Mouse (Mus musculus): Measurements from ENCODE around the gene Cdh23.

Cdh23 gene

GRCm38 (mm10) chr10:60394936-60395335 is 301.4 kb downstream of the Cdh23 start:
- no peak for DNase-seq

DNA sequence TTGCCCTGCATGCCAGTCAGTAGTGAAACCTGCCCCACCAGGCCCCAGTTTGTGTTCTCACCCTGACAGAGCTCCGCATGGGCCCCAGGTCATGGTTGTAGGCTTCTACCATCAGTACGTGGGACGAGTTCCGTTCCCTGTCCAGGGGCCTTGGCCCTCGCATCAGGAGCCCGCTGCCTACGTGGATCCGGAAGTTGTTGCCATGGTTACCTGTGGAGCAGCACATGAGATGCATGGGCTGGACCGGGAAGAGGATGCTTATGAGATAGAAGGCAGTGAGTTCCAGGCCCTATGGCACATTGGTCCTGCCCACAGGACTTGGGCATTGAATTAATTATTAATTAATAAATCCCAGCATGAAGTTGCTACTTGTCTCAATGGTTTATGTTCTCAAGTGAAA is 304.6 kb downstream of the Cdh23 start:
- DNase-seq, result no peak

GRCm38 (mm10) chr10:60390904-60391420 is 305.3 kb downstream of the Cdh23 start:
- DNase-seq, result no peak

DNA sequence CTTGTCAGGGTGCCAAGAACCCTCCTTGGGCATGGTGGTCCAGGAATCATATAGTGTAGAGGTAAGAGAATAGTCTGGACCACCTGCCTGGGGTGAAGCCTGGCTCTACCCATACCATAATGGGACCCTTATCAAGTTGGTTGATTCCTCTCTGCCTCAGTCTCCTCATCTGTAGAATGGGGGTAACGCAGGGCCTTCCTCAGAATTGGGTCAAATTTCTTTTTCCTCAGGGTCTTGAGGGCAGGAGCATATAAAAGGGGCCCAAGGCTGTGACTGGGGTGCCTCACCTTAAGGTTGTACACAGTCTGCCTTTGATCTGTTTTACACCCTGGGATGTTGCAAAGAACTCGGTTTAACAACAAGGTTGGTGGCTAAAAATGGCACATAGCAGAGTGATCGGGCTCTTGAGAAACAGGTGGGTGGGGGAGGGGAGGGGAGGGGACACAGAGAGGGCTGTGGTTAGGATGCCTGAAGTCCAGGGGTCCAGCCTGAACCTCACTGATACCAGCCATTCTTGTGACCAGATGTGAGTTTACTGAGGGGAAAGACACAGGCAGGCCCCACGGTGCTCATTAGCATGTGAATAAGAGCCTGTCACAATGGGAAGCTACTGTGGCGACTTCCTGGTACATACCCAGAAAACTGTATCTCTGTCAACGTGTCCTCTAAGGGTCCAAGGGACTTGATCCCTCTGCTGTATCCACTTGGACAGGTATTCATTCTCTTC is 305.9 kb downstream of the Cdh23 start:
- no peak for DNase-seq

- DNase-seq, result no peak
Observed at GRCm38 (mm10) chr10:60389447-60389865, 306.8 kb downstream of the Cdh23 start.

GRCm38 (mm10) chr10:60388332-60388731 is 308.0 kb downstream of the Cdh23 start:
- DNase-seq, result no peak

- DNase-seq, result no peak
Observed at GRCm38 (mm10) chr10:60381142-60381925, 315.0 kb downstream of the Cdh23 start.

- DNase-seq, result no peak
Observed at GRCm38 (mm10) chr10:60380229-60380628, 316.1 kb downstream of the Cdh23 start.

DNA sequence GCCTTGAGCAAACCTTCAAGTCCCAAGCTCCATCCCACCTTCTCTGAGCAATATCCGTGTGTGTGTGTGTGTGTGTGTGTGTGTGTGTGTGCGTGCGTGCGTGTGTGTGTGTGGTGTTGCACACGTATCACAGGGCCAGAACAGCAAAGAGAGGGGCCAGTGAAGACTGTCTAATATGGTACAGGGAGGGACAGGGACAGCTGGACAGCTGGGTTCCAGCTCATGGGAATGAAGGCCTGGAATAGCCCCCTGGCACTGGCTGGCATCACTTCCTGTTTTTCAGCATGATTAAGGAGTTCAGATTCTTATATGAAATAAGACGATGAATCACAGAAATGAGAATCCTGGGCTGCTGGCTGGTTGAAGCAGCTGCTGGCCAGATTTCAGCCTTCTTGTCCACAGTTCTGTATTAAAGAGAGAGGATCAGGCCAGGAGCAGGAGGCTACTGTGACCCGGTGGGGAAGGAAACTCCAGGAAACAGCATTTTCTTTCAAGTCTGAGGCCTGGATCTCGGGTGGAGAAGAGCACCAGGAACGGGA is 316.8 kb downstream of the Cdh23 start:
- no peak for DNase-seq

GRCm38 (mm10) chr10:60376704-60377103 is 319.6 kb downstream of the Cdh23 start:
- no peak for DNase-seq

- no peak for DNase-seq
Observed at GRCm38 (mm10) chr10:60373937-60374578, 322.2 kb downstream of the Cdh23 start.

GRCm38 (mm10) chr10:60373543-60373936 is 322.8 kb downstream of the Cdh23 start:
- DNase-seq, result no peak

DNA sequence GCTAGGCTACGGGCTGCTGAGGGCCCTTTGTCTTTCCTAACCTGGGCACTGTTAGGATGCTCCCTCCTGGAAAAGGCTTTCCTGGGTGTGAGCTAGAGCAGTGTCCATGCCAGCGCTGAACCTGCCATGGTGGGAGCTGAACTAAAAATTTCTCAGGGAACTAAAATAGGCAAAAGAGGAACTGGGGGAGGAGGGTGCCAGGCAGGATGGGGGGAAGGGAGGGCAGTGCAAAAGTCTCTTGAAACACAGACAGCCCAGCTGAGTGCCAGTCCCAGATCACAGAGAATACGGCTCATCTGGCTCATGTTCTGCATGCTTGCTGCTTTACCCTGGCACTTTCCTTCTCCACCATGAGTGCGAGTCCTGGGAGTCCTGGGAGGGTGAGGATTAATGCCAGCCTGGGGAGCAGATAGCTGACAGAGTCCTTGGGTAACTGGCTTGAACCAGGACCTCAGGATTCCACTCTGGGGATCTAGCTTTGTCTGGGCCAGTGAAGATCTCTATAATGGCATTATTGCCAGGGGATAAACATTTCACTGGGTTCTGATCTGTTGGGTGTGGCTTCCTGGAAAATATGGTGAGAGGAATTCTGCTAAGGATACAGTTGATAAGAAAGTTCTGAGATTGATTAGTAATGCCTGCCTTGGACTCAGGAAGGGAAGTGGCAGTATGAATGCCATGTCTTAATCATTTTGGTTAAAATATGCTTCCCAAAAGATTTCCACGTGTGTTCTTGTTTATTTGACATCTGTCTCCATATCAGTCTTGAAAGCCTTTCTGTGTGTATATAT is 324.5 kb downstream of the Cdh23 start:
- no peak for DNase-seq

- no peak for DNase-seq
Observed at GRCm38 (mm10) chr10:60370601-60371061, 325.7 kb downstream of the Cdh23 start.

DNA sequence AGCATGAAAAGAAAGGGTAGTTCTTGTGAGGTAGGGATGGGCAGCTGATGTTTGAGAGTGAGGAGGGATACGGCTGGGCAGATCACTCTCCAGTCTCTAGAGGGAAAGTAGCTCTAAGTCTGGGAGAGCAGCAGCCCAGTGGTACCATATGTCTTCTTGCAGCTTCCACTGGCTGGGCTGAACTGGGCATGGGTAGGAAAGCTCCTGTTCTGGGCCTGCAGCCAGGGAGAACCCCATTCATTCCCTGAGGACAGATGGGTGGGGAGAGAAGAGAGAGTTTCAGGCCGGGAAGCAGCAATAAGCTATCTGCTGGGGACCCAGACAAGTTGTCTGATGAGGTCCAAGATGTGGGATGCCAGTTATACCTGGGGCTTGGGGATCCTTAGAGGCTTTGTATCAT is 326.2 kb downstream of the Cdh23 start:
- peak; percentile 9 for DNase-seq

DNA sequence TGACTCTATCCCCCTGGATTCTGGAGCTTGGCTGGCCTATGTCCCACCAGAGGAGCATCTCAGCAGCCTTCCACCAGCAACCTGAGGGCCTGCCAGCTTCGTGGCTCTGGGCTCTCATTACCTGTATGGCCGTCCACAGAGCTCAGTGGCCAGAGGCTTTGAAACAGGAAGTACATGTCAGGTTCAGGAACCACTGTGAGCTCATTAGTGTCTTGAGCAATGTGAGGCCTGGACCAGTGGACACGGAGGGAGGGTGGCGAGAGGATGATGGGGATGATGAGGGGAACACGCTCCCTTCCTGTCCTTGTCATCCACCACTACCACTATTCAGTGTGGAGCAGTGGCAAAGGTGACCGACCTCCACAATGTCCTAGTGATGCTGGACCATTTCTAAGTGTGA is 326.9 kb downstream of the Cdh23 start:
- no peak for DNase-seq

- DNase-seq, result no peak
Observed at GRCm38 (mm10) chr10:60367904-60368303, 328.4 kb downstream of the Cdh23 start.

GRCm38 (mm10) chr10:60367145-60367544 is 329.1 kb downstream of the Cdh23 start:
- no peak for DNase-seq

GRCm38 (mm10) chr10:60363426-60363825 is 332.9 kb downstream of the Cdh23 start:
- DNase-seq, result no peak

DNA sequence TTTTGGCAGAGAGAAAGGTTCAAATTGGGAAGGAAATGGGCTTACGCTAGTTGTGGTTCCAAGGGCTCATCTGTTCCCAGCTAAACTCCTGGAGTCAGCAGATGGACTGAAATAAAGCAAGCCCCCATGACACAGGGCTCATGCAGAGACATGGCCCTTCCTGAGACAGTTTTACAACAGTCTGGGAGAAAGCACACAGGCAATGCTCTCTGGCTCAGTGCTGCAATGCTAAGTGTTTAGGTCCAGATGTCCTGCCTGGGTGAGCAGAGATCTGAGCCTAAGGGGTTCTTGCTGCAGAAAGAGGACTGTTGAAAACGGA is 334.0 kb downstream of the Cdh23 start:
- no peak for DNase-seq

DNA sequence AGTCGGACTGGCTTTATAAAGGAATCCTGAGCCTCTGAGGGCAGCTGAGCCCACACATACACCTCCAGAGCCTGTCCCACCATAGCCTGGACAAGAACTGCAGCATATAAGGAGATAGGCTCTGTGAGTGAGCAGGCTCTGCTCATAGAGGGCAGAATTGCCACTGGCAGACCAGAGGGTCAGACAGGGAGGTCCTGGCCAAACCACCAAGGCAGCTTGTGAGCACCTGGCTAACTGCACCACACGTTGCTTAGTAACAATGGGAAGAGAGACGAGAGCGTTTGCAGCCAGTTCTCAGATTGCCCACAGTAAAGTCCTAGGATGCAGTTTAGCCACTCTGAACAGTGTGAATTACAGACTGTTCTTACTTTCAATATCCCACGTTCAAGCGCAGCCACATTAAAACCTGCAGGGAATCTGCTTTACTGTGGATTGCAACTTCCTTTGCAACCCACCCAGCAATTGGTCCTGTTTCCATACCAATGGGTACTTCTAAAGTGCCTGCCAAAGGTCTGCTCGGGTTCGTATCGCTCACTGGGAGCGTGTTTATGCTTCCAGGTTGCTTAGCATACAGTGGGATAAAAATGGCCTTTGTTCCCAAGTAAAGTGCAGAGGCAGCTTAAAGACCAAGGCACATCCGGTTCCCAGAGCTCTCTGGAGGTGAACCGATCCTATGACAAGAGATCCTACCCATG is 334.5 kb downstream of the Cdh23 start:
- DNase-seq, result no peak

- DNase-seq, result no peak
Observed at GRCm38 (mm10) chr10:60358776-60359175, 337.5 kb downstream of the Cdh23 start.
